Mouse (Mus musculus): ENCODE measurements around the gene Rdh19.
"Not testable (repeated sequence)": the region's sequence is repeated elsewhere in the genome, so short reads cannot be mapped to it uniquely, and the experiment has no call there.

Gene Rdh19

DNA sequence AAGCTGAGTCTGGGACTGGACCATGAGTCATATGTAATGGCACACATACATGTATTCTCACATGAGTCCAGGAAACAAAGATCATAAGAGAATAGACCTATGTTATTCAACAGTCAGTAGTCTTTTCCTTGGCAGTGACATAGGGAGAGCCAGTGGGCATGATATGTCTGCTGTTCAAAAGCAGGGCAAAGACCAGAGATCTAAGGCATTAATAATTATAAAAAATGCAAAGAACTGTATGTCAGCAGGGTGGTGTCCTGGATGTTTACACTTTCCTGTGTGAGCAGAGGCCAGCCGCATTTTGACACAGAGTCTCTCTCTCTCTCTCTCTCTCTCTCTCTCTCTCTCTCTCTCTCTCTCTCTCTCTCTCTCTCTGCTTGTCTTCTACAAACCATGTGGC, at the start of gene Rdh19:
Gene Rdh19 (plus strand): TSS at position 301 of the 400 bp plus-strand sequence.
- in situ Hi-C loops (cut with MboI, MseI): no loop called here

- in situ Hi-C loops (cut with MboI, MseI): no loop called here
Observed at GRCm38 (mm10) chr10:127800891-127801290, 48.8 kb upstream of the Rdh19 start, which contains the start of gene Rdh16. TSS of gene Rdh16 (plus strand) at chr10:127801152.

DNA sequence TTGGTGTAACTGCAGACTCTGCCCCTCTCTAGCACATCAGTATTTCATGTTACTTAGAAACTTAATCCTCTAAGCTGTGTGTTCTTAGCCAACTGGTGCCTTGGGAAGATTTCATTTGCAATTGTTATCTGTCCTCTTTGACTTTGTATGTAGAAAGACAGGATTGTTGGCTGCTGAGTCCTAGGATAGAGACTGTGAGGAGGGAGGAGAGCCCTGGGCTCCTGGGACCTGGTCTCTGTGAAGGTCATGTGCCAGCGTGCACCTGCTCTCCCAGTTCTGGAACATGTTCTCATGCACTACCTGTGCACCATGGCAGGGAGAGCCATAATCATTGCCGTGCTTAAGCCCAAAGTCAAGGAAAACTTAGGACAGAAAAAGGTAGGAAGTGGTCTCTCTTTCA, 48.1 kb upstream of the Rdh19 start:
- in situ Hi-C loops (cut with MboI, MseI): no loop called here

GRCm38 (mm10) chr10:127802236-127802635, 47.5 kb upstream of the Rdh19 start:
- in situ Hi-C loops (cut with MboI, MseI): no loop called here

GRCm38 (mm10) chr10:127804416-127804815, 45.3 kb upstream of the Rdh19 start:
- in situ Hi-C loops (cut with MboI, MseI): no loop called here

- in situ Hi-C loops (cut with MboI, MseI): no loop called here
Observed at GRCm38 (mm10) chr10:127815888-127816287, 33.8 kb upstream of the Rdh19 start.

DNA sequence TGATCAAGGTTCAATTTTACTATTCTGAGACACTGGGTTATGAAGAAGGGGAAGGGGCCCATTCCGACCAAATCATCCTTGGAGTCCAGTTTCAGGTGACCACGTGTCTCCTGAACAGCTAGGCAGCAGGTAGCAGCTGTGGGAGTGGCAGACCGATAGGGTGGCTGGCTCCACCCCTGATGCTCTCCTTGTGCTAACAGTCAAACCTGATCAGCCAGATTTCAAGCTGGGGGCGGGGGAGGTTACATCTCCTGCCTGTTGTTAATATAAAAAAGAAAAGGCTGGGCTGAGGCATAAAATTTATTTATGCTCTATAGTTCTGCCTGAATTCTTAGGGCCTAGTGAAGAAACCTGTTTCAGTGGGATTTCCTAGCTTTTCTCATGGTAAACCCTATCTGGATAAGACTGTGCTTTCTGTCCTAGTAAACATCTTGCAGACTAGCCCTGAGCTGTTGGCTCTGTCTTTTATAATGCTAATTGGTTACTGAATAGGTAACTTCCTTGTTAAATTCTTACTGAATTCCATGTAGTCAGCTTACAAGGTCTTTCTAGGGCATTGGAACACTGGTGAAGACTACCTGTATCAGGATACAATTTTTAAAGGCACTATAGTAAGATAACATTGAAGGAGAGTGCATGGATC, 32.3 kb upstream of the Rdh19 start:
- in situ Hi-C loops (cut with MboI, MseI): not testable (repeated sequence)

- in situ Hi-C loops (cut with MboI, MseI): not testable (repeated sequence)
Observed at GRCm38 (mm10) chr10:127821806-127822205, 27.9 kb upstream of the Rdh19 start.

DNA sequence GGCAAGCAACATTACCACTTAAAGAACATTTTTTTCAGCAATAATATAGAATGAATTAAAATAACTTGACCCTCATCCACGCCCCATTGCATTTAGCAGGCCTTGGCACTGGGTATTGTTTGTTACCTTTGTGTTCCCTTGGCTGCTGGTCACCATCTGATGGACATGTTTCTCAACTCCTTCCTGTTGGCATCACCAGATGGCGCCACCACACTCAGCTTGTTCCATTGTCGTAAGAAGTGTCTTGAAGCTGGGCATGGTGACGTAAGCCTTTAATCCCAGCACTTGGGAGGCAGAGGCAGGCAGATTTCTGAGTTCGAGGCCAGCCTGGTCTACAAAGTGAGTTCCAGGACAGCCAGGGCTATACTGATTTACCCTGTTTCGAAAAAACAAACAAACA, 24.3 kb upstream of the Rdh19 start:
- in situ Hi-C loops (cut with MboI, MseI): no loop called here

GRCm38 (mm10) chr10:127829121-127829520, 20.6 kb upstream of the Rdh19 start:
- in situ Hi-C loops (cut with MboI, MseI): no loop called here

DNA sequence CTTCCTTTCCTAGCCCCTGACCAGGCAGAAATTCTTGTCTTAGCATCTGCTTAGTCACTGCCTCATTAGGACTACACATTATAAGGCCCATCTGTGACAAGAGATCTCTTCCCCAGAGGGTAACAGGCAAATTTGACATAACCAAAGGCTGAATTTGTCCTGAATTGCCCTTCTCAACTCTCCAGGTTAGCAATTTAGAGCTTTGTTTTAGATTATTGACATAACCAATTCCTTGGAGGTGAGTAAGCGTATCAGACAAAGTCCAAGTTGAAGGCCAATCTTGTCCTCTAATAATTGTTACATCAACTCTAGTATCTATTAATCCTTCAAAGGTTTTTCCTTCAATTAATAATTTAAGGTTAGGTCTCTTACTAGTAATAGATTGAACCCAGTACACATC, 15.5 kb upstream of the Rdh19 start:
- in situ Hi-C loops (cut with MboI, MseI): not testable (repeated sequence)

- in situ Hi-C loops (cut with MboI, MseI): loop anchor here (5.0 kb wide), 1 partner anchor 102 kb away; no protein-coding TSS in a partner anchor
Observed at GRCm38 (mm10) chr10:127835292-127835691, 14.4 kb upstream of the Rdh19 start.

DNA sequence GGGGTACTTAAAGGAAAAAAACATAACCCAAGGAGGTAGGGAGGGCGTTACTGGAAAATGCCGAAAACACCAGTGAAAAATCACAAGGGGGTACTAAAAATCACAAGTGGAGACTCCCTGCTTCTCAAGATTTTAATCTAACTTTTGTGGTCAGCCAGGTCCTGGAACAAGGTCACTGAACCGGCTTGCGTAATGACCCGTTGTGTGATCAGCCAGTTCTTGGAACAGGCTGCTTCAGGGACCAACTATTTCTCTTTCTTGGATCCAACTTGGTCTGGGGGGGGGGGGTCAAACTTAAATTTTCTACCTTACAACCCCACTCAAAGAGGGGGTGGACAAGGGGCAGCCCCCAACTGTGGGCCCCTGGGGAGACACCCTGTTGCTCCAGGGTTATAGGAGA, 11.9 kb upstream of the Rdh19 start:
- in situ Hi-C loops (cut with MboI, MseI): loop anchor here (5.0 kb wide), 1 partner anchor 100 kb away; no protein-coding TSS in a partner anchor

DNA sequence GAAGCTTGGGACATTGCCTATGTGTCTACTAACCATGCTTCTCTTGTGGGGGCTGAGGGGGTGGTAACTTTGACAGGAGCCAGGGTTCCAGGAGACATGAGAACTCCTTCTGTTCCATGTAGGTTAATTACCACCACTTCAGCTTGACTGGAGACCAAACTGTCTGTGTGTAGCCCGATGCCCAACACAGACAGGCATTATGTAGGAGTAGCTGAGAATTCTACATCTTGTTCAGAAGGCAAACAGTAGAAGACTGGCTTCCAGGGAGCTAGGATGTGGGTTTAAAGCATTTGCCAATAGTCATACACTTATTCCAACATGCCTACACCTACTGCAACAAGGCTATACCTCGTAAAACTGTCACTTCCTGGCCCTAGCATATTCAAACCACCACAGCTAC, 11.2 kb upstream of the Rdh19 start:
- in situ Hi-C loops (cut with MboI, MseI): loop anchor here (5.0 kb wide), 1 partner anchor 99 kb away; no protein-coding TSS in a partner anchor

DNA sequence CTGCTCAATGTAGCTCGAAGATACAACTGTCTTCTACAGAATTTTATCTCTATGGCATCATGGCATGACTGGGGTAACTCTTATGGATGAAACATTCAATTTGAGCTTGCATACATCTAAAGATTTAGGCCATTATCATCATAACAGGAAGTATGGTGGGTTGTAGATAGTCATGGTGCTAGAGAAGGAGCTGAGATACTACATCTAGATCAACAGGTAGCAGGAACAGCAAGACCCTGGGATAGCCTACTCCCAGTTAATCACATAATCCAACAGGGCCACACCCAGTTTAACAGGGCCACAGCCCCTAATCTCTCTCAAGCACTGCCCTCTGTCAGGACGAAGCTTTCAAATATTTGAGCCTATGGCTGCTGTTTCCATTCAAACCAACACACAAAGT, 9.0 kb upstream of the Rdh19 start:
- in situ Hi-C loops (cut with MboI, MseI): no loop called here

- in situ Hi-C loops (cut with MboI, MseI): not testable (repeated sequence)
Observed at GRCm38 (mm10) chr10:127845945-127846344, 3.8 kb upstream of the Rdh19 start.

- in situ Hi-C loops (cut with MboI, MseI): no loop called here
Observed at GRCm38 (mm10) chr10:127848089-127848488, 1.6 kb upstream of the Rdh19 start.

GRCm38 (mm10) chr10:127856376-127856775, 6.6 kb downstream of the Rdh19 start:
- in situ Hi-C loops (cut with MboI, MseI): no loop called here

DNA sequence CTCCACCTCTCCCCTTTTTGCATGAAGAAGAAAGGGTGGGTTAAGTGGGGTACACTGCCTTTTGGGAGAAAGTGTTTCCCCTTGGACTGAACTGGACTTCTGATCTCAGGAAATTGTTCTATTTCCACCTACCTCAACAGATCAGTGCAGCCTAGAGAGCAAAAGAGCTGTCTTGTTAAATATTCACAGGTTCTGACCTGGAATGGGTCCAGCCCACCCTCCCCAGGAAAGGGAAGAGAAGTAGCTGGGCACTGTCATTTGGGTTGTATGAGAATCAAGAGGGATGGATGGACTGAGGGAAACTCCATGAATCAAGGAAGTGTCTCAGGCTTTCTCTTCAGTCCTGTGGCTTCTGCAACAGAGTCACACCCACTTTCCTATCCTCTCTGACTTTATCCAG, 15.2 kb downstream of the Rdh19 start:
- in situ Hi-C loops (cut with MboI, MseI): no loop called here

GRCm38 (mm10) chr10:127866232-127866631, 16.5 kb downstream of the Rdh19 start, which contains the start of gene Rdh16f2:
TSS of gene Rdh16f2 (plus strand) at chr10:127866474.
- in situ Hi-C loops (cut with MboI, MseI): no loop called here

DNA sequence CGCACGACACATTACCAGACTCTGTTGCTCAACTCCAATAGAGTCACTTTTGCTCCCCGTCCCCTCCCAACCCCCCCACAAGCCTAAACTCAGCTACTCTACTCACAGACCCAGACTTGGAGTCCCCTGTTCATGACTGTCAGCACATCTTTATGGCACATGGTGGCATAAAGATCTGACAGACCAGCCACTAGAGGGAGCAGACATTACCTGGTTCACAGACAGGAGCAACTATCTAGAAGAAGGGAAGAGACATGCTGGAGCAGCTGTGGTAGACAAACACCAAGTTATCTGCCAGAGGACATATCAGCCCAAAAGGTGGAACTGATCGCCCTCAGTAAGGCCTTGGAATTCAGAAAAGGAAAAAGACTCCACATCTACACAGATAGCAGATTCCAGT, 22.8 kb downstream of the Rdh19 start:
- in situ Hi-C loops (cut with MboI, MseI): no loop called here

DNA sequence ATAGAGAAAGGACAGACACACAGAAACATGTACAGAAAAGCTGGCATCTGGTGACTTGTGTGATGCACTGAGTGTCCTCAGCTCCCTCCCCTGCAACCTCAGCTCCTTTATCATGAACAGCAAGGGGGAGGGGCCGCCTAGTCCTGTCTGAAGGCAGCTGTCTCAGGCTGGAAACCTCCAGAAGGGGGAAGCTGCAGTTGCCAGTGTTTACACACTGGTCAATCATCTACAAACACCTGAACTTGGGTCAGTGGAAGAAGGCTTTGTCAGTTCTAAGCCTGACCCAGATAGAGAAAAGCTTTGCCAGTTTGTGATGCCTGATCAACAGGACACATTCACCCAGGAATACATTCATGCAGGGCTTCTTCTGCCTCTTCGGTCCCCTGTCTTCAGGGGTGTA, 28.0 kb downstream of the Rdh19 start:
- in situ Hi-C loops (cut with MboI, MseI): no loop called here

DNA sequence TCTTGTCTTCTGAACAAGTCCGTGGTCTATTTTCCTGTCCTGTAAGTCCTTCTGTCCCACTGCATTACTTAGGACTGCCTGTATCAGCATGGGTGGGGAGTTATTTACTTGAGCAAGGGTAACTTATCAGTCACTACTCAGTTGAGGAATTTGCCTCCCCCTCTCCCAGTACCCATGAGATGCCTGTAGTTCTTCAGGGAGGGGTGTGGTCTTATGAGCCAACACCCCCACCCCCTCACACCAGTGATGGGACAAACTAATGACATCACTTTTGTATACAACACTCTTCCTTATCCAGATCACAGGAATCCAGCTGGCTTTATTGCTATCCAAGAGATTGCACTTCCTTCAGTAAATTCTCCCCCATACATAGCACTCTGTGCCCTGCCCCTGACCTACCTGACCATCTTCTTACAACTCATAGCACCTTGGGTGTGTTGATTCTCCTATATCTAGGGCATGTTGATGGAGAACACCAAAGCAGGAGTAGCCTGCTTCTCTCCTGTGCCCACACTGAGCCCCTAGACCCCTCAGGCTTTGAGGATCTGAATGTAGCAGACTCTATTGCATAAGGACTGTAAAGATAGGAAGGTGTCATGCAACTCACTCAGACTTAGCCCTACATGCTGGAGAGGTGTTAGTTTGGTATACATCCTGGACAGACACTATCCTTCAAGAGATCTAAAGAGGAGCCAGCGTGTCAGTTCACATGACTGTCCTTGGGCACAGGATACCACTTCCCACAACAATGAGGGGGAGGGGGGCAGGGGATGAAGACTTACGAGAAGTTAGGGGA, 28.7 kb downstream of the Rdh19 start:
- in situ Hi-C loops (cut with MboI, MseI): no loop called here
